Mouse (Mus musculus): Measurements from ENCODE around the gene Zfp667.

DNA sequence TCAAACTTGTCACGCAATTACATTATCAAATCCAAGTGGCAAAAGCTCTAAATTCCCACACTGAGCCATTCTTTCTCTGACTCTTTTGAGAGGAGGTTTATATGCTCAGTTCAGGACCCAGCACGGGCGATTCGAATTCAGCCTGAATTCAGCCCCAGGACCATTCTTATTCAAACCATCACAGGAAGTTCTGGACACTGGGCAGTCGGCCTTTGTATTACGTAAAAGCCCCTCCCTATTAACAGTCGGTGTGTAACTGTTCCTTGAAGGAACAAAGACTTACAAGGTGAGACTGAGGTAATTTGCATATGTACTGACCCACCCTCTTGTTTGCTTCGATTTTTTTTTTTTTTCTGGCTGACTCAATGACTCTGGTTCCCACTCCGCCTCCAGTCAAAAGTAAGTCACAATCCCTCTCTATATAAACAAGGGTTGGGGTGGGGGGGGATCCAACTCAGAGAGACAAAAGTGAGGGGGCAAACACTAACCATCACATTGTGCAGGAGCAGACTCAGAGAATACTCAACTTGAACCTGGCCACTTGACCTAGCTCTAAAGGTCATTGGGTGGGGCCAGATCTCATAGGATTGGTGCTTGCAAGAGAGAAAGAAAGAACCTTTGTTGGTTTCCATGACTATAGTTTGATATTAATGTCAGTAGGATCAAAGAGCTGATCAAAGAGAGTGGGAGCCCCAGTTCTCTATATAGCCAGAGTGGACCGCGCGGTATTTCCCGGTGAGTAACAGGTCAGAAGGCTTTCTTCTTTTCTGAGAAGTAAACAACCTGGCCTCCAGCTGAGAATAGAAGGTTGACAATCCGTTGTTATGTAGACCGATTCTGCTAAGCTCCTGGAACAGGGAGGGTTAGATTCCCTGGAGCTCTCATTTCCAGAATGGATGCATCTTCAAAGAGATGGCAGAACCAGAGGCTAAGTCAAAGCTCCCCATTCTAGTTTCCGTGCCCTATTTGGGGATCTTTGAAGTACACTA lies 27.9 kb upstream of the Zfp667 start:
- TF ChIP-seq CTCF (IDR thresholded peaks at IDR 0.05; ENCODE audit: low read depth, low read length) (no peak), POLR2A (IDR thresholded peaks at IDR 0.05; ENCODE audit: extremely low read depth, insufficient read depth, low read length) (no peak)
